Mouse (Mus musculus): ENCODE measurements around the gene Hsd17b11. TPM values are rescaled to one million over a fixed set of nuclear protein-coding genes. Genes with fewer than 3 reads are reported as not detected.

Gene Hsd17b11
- total RNA-seq, 1 experiment from 2014 or later, result 66.1 TPM

DNA sequence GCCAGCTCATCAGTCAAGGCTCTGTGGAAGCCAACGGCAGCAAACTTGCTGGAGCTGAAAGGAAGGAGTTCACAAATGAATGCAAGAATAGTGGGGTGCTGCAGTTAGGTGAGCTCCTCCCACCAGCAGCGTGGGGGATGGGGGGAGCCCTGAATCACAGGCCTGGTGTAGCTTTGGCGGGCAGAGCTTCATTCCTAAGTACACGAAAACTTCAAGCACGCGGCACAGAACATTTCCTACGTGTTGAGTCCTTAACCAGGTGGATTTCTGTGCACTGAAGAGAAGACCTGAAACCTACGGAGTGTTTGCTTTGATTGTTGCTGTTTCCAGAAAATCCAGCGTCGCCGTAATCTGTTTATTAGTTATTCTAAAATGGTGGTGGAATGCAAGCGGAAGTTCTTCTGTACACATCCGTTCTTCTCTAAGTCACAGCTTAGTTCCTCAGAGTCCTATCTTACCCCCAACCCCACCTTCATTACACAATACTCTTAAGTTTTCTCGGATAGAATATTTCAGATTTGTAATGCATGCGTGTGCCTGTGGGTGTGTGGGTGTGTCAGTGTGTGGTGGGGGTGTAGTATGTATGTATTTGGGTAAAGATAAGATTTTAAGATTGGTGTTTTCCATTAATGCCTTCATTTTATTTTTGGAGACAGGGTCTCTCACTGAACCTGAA is 18.3 kb downstream of the Hsd17b11 start:
- ATAC-seq (replicated peaks in 1 of 2; ENCODE audit: insufficient read depth in 1 of 2, low FRiP score in 2 of 2, low TSS enrichment in 1 of 2, low read depth in 1 of 2, poor library complexity in 2 of 2, severe bottlenecking in 2 of 2), result no peak

DNA sequence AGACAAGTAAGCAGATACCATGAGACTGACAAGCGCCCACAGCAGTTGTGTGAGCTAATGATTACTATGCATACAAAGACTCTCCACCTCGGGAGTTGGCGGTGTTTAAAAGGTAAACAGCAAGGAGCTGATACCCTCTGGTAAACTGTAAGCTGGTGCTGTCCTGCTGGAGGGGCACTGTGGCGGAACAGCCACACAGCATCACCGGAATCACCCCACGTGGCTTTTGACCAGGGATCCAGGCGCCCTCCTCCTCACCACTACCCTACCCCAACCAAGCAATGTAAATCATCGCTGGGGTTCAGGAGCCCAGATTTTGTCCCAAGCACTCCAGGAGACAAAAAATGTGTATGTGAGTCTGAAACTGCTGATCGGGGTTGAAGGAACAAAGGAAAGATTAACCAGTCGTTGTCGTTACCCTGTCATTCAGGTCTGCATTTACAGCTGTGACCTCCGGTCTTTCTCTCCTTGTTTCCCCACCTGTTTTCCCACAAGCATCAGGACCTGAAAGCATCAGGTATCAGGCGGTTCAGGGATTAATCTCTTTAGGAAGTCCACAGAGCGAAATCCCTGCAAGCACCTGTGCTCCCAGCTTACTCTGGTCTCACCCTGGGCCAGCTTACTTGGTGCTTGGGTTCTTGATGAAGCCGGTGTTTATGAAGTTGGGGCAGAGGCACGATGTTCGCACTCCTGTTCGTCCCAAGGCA is 19.0 kb downstream of the Hsd17b11 start:
- ATAC-seq (replicated peaks in 1 of 2; ENCODE audit: insufficient read depth in 1 of 2, low FRiP score in 2 of 2, low TSS enrichment in 1 of 2, low read depth in 1 of 2, poor library complexity in 2 of 2, severe bottlenecking in 2 of 2), result no peak

DNA sequence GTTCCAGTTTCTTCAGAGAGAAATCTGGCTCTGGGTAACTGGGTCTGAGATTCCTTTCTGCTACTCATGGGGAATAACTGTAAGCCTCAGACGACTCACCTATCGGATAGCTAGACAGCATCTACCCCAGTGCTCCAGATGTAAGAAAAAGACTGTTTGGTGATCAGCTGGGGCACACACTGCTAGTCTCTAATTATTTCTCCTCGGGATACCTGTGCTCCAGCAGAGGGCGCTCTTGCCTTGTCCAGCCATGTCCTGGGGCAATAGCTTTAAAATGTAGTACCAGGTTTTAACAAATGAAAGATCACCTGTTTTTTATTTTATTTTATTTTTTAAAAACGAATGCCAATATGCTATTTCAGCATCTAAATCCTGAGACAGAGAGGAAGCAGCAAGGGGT is 22.0 kb downstream of the Hsd17b11 start:
- ATAC-seq (replicated peaks in 1 of 2; ENCODE audit: insufficient read depth in 1 of 2, low FRiP score in 2 of 2, low TSS enrichment in 1 of 2, low read depth in 1 of 2, poor library complexity in 2 of 2, severe bottlenecking in 2 of 2), result peak; percentile 84 to 88

DNA sequence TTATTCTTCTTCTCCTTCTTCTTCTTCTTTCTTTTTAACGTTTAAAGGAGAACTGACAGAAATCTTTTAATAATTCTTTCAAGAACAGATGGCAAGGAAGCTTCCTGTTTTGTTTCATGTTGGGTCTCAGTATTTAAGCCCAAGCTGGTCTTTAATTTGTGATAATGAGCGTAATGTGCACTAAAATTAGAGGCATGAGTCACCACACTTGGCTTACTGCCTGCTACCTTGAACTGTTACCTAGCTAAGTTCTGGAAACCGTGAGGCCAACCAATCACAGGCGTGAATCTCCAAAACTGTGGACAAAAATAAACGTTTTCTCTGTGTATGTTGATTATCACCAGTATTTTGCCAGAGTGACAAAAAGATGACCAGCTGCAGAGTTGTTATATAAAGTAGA is 23.0 kb downstream of the Hsd17b11 start:
- no peak for ATAC-seq (replicated peaks in 1 of 2; ENCODE audit: insufficient read depth in 1 of 2, low FRiP score in 2 of 2, low TSS enrichment in 1 of 2, low read depth in 1 of 2, poor library complexity in 2 of 2, severe bottlenecking in 2 of 2)

DNA sequence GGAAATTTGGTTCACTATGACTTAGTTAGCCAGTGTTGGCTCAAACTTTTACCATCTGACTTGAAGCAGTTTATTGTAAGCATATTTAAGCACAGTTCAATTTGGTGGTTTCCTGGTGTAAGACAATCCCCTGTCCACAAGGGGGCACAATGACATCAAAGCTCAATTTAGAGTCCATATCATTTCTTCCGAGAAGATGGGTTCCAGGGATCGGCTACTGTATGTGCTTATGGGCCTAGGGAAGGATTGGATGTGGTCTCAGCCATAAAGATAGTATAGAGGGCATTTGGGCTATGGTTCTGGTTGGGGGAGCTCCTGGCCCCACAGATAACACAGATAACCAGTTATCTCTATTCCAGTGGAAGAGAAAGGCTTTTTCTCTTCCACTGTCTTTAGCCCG is 26.5 kb downstream of the Hsd17b11 start:
- ATAC-seq (replicated peaks in 1 of 2; ENCODE audit: insufficient read depth in 1 of 2, low FRiP score in 2 of 2, low TSS enrichment in 1 of 2, low read depth in 1 of 2, poor library complexity in 2 of 2, severe bottlenecking in 2 of 2), result peak in 1 of 2 experiments; percentile 27; a peak in 1 of 4 replicates

DNA sequence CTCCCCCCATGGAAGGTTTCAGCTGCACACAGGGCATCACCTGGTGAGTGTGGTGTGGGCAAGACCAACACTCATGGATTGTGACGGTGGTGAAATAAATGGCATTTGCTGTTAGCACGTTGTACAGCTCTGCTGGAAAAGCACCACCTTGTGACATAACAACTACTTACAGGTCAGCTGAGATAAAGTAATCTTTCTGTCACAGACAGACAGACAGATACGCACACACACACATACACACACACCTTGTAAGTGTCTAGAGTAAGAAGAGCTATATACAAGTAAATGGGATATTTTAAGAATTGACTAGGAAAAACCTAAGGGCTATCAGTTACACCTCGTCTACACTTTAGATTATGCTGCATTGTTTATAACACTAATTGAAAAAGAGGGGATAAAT is 27.1 kb downstream of the Hsd17b11 start:
- no peak for ATAC-seq (replicated peaks in 1 of 2; ENCODE audit: insufficient read depth in 1 of 2, low FRiP score in 2 of 2, low TSS enrichment in 1 of 2, low read depth in 1 of 2, poor library complexity in 2 of 2, severe bottlenecking in 2 of 2)

DNA sequence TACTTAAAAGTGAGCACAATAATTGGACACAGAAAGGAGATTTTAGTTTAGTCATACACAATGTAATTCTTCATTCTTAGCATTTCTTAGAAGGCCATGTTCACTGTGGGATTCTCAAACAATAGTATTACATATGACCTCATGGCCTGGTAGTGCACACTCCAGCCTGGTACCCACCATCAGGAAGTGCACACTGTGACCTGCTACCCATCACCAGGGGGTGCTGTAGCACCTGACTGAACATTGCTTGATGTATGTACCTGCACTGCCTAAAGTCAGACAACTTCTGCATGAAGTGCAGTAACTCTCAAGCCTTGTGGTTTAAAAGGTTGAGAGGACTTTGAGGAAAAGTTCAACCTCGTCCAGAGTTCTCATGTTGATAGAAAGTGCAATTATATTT is 28.1 kb downstream of the Hsd17b11 start:
- peak; percentile 59 to 60; a peak in 3 of 4 replicates for ATAC-seq (replicated peaks in 1 of 2; ENCODE audit: insufficient read depth in 1 of 2, low FRiP score in 2 of 2, low TSS enrichment in 1 of 2, low read depth in 1 of 2, poor library complexity in 2 of 2, severe bottlenecking in 2 of 2)

DNA sequence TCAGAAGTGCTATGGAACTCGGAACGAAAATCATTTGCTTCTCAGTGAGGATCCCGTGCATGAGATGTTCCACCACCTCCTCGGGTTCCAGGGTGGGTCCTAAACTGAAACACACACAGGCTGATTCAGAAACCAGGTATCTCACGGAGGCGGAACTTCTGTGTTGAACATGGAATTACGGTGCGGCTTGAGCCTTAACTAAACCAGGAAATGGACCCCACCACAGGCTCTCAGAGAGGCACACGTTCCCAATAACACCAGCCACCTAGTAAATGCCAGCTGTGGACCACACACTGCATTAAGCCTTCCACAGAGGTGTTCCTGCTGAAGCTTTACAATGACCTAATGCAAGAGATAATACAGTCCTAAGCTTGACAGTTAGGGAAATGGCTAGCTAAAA is 28.9 kb downstream of the Hsd17b11 start:
- no peak for ATAC-seq (replicated peaks in 1 of 2; ENCODE audit: insufficient read depth in 1 of 2, low FRiP score in 2 of 2, low TSS enrichment in 1 of 2, low read depth in 1 of 2, poor library complexity in 2 of 2, severe bottlenecking in 2 of 2)

DNA sequence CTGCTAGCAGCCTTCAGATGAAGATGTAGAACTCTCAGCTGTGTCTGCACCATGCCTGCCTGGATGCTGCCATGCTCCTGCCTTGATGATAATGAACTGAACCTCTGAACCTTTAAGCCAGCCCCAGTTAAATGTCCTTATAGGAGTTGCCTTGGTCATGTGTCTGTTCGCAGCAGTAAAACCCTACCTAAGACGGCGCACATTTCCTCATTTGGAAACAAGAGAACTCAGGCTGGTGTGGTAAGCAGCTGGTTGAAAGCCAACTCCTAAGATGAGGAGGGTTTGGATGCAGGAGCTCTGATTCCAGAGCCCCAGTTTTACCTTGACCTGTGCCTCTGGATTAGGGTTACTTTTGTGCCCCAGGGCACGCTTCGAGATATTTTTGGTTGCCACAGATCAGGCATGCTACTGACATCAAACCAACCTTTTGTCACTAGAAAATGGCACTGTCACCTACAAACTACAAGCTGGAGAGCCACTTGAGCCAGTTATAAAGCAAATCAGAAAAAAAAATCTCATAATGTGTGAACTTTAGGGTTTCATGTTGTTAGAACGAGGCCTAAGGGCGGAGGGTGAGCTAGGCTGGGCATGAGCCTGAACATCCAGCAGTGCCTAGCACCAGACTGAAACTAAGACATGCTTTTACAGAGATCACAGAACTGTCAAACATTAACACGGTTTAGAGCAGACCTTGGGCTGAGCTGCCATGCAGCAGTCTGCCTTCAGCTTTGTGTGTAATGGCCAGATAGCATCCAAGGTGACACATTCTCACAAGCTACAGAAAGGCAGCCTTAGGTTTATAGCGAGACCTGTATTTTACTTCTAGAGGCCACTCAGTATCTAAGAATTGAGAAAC is 40.8 kb downstream of the Hsd17b11 start:
- ATAC-seq (replicated peaks in 1 of 2; ENCODE audit: insufficient read depth in 1 of 2, low FRiP score in 2 of 2, low TSS enrichment in 1 of 2, low read depth in 1 of 2, poor library complexity in 2 of 2, severe bottlenecking in 2 of 2), result no peak

DNA sequence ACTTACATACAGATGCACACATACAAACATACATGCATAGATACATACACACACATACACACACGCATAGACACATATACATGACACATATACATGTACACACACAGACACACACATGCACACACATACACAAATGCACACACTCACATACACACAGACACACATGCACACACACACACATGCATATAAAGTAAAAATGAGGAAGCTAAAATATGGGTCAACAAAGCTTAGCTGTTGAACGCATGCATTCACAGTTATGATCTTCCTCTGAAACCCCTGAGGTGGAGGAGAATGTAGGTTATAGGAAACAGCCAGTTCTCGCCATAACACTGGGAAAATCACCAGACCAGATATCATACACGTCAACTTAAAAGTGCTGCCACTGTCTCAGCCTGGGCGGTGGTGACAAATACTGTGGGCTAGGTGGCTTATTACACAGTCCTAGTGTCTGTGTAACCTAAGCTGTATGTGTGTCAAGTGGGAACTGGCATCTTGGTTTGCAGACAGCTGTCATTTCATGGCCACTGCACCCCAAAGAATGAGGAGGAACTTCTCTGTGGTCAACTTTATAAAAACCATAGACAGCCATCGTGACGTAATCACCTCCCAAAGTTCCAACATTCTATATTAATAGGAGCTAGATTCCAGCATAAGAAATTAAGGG is 43.7 kb downstream of the Hsd17b11 start:
- peak; percentile 9 to 43; a peak in 1 of 4 replicates for ATAC-seq (replicated peaks in 1 of 2; ENCODE audit: insufficient read depth in 1 of 2, low FRiP score in 2 of 2, low TSS enrichment in 1 of 2, low read depth in 1 of 2, poor library complexity in 2 of 2, severe bottlenecking in 2 of 2)

DNA sequence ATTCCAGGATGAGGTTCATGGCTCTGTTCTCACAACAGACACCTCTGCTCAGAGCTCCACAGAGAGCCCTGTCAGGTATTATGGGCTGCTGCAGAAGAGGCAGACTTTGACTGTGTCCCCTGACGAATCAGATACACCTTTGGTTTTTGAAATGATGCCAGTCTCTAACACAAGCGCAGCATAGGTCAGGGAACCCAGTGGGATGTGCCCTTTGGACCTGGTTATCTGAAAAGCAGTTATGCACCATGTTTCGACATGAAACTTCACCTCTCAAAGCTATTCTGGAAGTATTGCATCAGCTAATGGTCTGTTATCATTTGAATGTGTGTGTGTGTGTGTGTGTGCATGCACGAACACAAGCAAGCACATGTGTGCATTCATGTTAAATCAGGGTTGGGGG is 44.4 kb downstream of the Hsd17b11 start, which contains the start of gene Hsd17b13:
Gene Hsd17b13, minus strand, starts transcription at position 114 of the 400 bp plus-strand sequence.
- no peak for ATAC-seq (replicated peaks in 1 of 2; ENCODE audit: insufficient read depth in 1 of 2, low FRiP score in 2 of 2, low TSS enrichment in 1 of 2, low read depth in 1 of 2, poor library complexity in 2 of 2, severe bottlenecking in 2 of 2)

DNA sequence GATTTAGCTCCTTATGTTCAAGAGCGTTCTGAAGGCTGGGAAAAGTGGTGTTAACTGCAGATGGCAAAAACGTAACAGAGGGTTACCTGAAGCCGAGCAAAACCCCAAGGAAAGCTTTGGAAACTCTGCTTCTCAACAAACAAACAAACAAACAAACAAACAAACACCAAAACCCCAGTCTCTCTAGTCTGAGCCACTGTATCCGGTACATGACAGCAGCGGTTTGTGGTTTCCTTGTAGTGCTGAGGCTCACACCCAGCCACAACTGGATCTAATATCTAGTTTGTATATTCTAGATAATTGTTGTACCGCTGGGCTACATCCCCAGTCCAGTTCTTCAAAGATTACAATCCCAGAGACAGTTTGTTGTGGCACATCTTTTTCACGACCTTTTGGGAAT is 46.0 kb downstream of the Hsd17b11 start:
- no peak for ATAC-seq (replicated peaks in 1 of 2; ENCODE audit: insufficient read depth in 1 of 2, low FRiP score in 2 of 2, low TSS enrichment in 1 of 2, low read depth in 1 of 2, poor library complexity in 2 of 2, severe bottlenecking in 2 of 2)

DNA sequence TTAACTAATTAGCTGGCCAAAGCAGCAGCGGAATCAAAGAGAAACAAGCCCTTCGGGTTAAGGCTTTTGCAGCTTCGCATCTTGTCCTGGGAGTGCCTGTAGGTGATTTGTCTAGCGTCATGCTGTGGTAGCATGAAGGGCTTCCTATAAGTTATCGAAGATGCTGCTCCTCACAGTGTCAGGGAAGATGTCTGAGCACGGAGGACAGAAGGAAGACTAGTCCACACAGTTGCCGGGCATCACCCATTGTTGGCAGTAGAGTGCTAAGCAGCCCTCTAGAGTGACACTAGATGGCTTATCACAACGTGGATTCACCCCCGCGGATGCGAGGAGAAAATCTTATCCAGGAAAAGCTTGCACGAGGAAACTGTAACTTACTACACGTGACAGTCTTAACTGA is 48.9 kb downstream of the Hsd17b11 start:
- ATAC-seq (replicated peaks in 1 of 2; ENCODE audit: insufficient read depth in 1 of 2, low FRiP score in 2 of 2, low TSS enrichment in 1 of 2, low read depth in 1 of 2, poor library complexity in 2 of 2, severe bottlenecking in 2 of 2), result peak; percentile 19 to 29; a peak in 2 of 4 replicates

DNA sequence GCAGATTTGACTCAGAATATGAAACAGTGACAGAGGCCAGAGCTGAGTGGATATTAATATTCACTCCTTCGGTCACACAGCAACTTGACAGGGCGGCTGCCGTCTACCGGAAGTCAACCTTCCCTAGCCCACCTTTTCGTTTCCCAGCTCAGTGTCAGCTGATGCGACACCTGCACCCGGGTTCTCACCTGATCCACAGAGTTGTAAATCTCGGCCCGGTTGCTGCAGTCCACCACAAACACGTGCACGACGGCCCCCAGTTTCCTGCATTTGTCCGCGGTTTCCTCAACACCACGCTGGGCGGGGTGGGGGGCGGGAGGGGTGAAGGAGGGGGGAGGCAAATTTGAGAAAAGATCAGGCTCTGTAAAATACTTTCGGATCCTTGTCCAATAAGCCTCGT is 49.3 kb downstream of the Hsd17b11 start:
- ATAC-seq (replicated peaks in 1 of 2; ENCODE audit: insufficient read depth in 1 of 2, low FRiP score in 2 of 2, low TSS enrichment in 1 of 2, low read depth in 1 of 2, poor library complexity in 2 of 2, severe bottlenecking in 2 of 2), result peak; percentile 66 to 69

DNA sequence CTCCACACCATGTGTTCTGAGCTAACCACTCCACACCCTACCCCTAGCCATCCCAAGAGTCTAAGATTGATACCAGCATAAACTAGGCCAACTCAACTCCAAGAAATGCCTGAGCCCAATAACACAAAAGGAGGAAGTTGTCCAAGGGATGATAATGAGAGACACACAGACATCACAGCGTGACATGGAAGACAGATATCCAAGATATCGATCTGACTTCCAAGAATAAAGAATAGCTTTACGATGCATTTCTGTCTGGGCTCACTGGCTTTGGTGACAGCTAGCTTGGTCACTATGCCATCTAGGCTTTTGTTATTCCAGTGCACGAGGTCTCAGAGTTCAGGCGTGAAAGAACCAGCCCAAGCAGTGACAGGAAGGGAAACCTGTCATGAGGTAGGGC is 50.7 kb downstream of the Hsd17b11 start:
- ATAC-seq (replicated peaks in 1 of 2; ENCODE audit: insufficient read depth in 1 of 2, low FRiP score in 2 of 2, low TSS enrichment in 1 of 2, low read depth in 1 of 2, poor library complexity in 2 of 2, severe bottlenecking in 2 of 2), result no peak

DNA sequence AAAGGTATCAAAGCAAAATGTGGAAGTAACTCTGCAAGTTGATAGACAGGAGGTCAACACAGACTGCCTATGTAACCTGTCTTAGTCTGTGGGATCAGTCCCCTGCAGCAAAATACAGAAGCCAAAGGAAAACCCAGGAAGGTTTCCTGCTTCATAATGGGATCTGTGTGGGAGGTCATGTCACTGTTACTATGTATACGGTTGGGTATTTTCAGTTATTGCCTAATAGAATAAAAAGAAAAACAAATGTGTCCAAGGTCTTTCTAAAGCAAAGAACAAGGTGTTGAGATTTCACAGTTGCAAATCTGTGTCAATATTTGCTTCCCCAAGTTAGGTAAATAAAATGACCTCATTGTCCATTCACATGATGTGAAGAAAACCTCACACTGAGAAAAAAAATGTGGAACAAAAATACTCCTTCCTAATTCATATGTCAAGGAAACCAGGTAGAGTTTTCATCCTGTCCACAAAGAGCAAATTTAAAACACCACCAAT is 58.7 kb downstream of the Hsd17b11 start:
- no peak for ATAC-seq (replicated peaks in 1 of 2; ENCODE audit: insufficient read depth in 1 of 2, low FRiP score in 2 of 2, low TSS enrichment in 1 of 2, low read depth in 1 of 2, poor library complexity in 2 of 2, severe bottlenecking in 2 of 2)

DNA sequence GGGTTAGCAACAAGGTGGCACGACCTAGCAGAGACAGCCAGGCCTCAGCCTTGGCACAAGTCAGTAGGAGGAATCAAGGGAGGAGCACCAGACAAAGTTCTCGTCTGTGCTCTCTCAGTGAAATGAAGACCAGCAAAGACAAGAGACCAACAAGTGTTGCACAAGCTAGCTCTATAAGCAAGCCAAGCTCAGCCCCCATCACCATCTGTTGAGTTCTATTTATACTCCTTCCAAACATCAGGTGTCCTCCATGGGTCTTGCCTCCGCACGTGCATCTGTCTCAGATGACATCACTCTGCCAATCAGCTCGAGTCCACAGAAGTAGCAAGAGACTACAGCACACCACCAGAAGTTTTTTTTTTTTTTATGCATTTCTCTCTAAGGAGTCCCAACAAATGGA is 67.1 kb downstream of the Hsd17b11 start:
- no peak for ATAC-seq (replicated peaks in 1 of 2; ENCODE audit: insufficient read depth in 1 of 2, low FRiP score in 2 of 2, low TSS enrichment in 1 of 2, low read depth in 1 of 2, poor library complexity in 2 of 2, severe bottlenecking in 2 of 2)

All from hematopoietic stem cell, adult 5-6 weeks (primary cell).